Mouse (Mus musculus): ENCODE measurements at regions not wholly inside any gene's neighbourhood (a gene's known extent, or its start where the extent isn't known, plus 50 kb on each side); places are given as distances from the start of the nearest gene placed in this dataset.

GRCm38 (mm10) chr16:42677211-42677610 is 198.5 kb upstream of the Zbtb20 start:
- DNase-seq (ENCODE audit: low read depth): peak; percentile 89

GRCm38 (mm10) chr16:42676406-42677075 is 199.1 kb upstream of the Zbtb20 start:
- DNase-seq (ENCODE audit: low read depth): peak; percentile 95

- DNase-seq (ENCODE audit: low read depth): peak; percentile 7
Observed at GRCm38 (mm10) chr16:42675031-42675430, 200.7 kb upstream of the Zbtb20 start.

GRCm38 (mm10) chr16:42666601-42667000 is 209.1 kb upstream of the Zbtb20 start:
- DNase-seq (ENCODE audit: low read depth): no peak

GRCm38 (mm10) chr16:42651904-42652732 is 223.6 kb upstream of the Zbtb20 start:
- DNase-seq (ENCODE audit: low read depth): peak; percentile 10

- DNase-seq (ENCODE audit: low read depth): no peak
Observed at GRCm38 (mm10) chr16:42649767-42650166, 225.9 kb upstream of the Zbtb20 start.

- peak; percentile 54 for DNase-seq (ENCODE audit: low read depth)
Observed at GRCm38 (mm10) chr16:42648531-42649142, 227.0 kb upstream of the Zbtb20 start.

GRCm38 (mm10) chr16:42647762-42648161 is 227.9 kb upstream of the Zbtb20 start:
- DNase-seq (ENCODE audit: low read depth): no peak

- DNase-seq (ENCODE audit: low read depth): peak; percentile 69
Observed at GRCm38 (mm10) chr16:42635766-42636165, 239.9 kb upstream of the Zbtb20 start.

- DNase-seq (ENCODE audit: low read depth): no peak
Observed at GRCm38 (mm10) chr16:42627675-42628074, 248.0 kb upstream of the Zbtb20 start.

- DNase-seq (ENCODE audit: low read depth): no peak
Observed at GRCm38 (mm10) chr16:42615920-42616319, 259.8 kb upstream of the Zbtb20 start.

- DNase-seq (ENCODE audit: low read depth): no peak
Observed at GRCm38 (mm10) chr16:42612011-42612410, 263.7 kb upstream of the Zbtb20 start.

GRCm38 (mm10) chr16:42608336-42608735 is 267.3 kb upstream of the Zbtb20 start:
- DNase-seq (ENCODE audit: low read depth): no peak

- peak; percentile 43 for DNase-seq (ENCODE audit: low read depth)
Observed at GRCm38 (mm10) chr16:42592321-42592720, 251.9 kb upstream of the Gap43 start.

GRCm38 (mm10) chr16:42591530-42591929 is 251.1 kb upstream of the Gap43 start:
- DNase-seq (ENCODE audit: low read depth): no peak

GRCm38 (mm10) chr16:42586196-42586595 is 245.7 kb upstream of the Gap43 start:
- DNase-seq (ENCODE audit: low read depth): no peak

- no peak for DNase-seq (ENCODE audit: low read depth)
Observed at GRCm38 (mm10) chr16:42575517-42575946, 235.1 kb upstream of the Gap43 start.

- DNase-seq (ENCODE audit: low read depth): no peak
Observed at GRCm38 (mm10) chr16:42574978-42575377, 234.5 kb upstream of the Gap43 start.

- no peak for DNase-seq (ENCODE audit: low read depth)
Observed at GRCm38 (mm10) chr16:42570246-42570996, 230.0 kb upstream of the Gap43 start.

- DNase-seq (ENCODE audit: low read depth): no peak
Observed at GRCm38 (mm10) chr16:42569335-42569734, 228.9 kb upstream of the Gap43 start.

GRCm38 (mm10) chr16:42549591-42549990 is 209.1 kb upstream of the Gap43 start:
- DNase-seq (ENCODE audit: low read depth): no peak
